Mouse (Mus musculus) cerebellum, adult 2 months (tissue): ENCODE results near the gene Caln1.
A peak's percentile ranks its signal among the peaks of the same experiment; 100 is the strongest.

Experiments used
- CTCF ChIP-seq: fragments of 200-500 bp; IDR thresholded peaks from 2 replicates; pipeline ENCODE4 v1.5.1; 2011; ENCODE audit warnings: low read depth, mild to moderate bottlenecking, control low read depth, low read length, moderate library complexity, borderline replicate concordance; ENCODE audit not compliant: insufficient read depth
- POLR2A ChIP-seq: fragments of 200-500 bp; IDR thresholded peaks from 2 replicates; pipeline ENCODE4 v1.6.1; 2011; ENCODE audit warnings: low read length, control low read depth, borderline replicate concordance; ENCODE audit not compliant: insufficient read depth

- TF ChIP-seq CTCF, result peak; percentile 87
- TF ChIP-seq POLR2A, result no peak
Measured at GRCm38 (mm10) chr5:130858148-130858547, 488.9 kb downstream of the Caln1 start.
